Mouse (Mus musculus): ENCODE data around the gene Gpc5. TPM values are rescaled to one million over a fixed set of nuclear protein-coding genes. Genes with fewer than 3 reads are reported as not detected.
"Not testable (repeated sequence)": the region's sequence is repeated elsewhere in the genome, so short reads cannot be mapped to it uniquely, and the experiment has no call there.

The Gpc5 gene
- polyA plus RNA-seq (2015; fragmentation: Nextera tagmentation; extraction: Ambion mirVana): 0.57 and 1.0 TPM in 2 replicates

DNA sequence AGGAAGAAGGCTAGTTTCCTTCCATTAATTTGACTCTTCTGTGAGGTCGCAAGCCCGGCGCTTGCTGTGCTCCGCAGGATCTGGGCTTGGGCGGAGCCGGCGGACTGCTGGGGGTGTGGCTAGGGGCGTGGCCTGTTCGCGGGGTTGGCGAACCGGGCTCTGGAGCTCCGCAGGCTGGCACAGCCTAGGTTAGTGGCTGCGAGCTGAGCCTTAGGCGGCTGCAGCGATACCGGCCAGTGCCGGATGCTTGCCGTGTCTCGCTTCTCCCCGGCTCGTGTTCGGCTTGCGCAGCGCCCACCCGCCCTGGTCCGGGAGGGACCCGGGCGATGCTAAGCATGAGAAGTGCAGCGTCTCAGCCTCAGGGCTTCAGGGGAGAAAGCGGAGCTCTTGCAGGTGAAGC is at the start of gene Gpc5:
Gene Gpc5 (plus strand): TSS at position 135 of the 400 bp plus-strand sequence.
- DNase-seq (ENCODE audit: low spot score): peak; percentile 85

DNA sequence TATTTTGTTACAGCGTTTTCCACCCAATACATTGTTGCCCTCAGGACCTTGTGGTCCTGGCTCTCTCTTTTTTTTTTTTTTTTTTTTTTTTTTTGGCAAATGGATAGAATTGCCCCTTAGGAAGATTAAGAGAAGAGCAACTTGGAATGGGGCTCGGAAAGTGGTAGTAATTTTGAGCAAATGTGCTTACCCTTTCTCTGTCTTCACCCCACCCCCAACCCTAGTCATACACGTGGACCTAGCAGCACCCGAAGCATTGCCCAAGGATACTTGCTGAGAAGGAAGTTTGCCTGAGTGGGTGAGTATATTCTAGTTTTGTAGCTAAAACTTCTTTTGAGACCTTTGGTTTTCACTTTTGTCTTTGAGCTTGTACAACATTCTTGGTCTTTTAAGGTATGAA is 49.4 kb upstream of the Gpc5 start:
- DNase-seq (ENCODE audit: low spot score): no peak

DNA sequence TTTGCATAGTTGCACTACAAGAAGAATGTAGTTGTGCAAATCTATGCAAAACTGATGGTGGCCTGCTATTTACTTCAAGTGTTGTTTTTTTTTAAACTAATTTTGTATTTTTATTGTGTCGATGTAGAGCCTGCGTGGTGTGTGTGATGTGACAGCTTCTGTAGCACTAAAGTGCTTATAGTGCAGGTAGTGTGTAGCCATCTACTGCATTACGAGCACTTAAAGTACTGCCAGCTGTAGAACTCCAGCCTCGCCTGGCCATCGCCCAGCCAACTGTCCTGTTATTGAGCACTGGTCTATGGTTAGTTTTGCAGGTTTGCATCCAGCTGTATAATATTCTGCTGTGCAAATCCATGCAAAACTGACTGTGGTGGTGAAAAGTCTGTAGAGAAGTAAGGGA is 48.0 kb upstream of the Gpc5 start:
- no peak for DNase-seq (ENCODE audit: low spot score)

DNA sequence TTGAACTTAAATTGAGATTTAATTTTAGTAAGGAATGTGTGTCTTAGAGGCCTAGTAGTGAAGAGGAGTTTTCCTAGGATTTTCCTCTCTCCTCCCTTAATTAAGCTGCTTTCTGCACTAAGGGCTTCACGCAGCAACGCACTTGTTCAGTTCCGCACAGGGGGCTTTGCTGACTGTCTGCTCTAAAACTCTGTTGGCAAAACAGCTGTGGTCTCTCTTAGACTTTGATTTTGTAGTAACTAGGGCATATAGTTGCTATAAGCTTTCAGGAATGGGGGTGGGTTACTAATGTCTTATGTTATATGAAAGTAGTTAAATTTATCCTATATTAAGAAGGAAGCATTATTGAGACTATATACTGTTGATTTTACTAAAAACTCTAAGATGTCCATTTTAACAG is 46.3 kb upstream of the Gpc5 start:
- no peak for DNase-seq (ENCODE audit: low spot score)

DNA sequence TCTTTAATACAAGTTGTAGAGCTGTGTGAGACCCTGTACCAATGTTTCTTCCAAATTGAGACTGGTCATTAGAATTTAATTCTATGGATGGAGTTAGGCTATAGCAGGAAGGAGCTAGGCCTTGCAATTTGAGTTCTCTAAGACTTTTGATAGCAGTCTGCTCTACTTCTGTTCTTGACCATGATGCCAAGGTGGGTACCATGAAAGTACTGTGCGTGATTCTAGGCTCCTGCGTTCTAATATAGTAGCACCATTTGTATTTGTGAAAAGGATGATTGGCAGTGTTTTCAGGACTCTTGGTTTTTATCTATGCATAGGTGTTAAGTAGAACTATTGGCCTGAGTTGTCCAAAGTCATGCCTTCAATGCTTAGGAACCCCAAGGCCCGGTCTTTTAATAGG is 44.7 kb upstream of the Gpc5 start:
- no peak for DNase-seq (ENCODE audit: low spot score)

DNA sequence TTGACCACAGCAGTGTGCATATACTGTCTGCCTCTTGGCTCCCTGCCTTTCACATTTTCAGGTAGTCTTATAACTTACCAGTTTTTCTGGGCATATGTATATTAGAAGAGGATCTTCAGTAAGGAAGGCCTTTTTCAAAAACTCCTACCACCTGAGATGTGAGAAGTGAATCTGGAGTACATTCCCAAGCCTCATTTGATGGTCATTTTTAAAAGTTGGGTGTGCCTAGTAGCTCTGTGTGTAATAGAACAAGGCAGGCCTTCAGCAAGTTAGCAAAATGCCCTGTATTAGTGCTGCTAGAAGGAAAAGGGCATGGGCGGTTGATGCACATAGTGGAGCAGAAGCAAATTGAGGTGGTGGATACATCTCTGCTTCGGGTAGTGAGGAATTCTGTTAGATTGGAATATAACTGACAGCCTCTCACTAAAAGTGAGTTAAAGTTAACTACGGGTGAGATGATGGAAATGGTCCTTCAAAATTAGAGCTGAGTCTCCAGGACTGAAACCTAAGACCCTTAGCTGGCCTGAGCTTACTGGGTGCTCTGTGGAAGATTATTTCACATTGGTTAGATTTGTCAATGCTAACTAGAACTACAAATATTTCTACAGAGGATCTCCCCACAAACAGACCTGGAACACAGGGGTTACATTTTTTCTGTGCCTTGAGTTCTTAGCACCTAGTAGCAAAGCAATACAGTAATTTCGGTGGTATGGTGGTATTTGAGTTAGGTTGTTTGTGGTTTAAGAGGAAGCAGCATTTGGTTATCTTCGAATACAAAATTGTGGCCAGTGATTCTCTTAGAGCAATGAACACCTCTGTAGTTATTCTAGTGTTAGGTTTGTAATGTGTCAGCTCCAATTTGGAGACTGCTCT is 43.8 kb upstream of the Gpc5 start:
- DNase-seq (ENCODE audit: low spot score): no peak

DNA sequence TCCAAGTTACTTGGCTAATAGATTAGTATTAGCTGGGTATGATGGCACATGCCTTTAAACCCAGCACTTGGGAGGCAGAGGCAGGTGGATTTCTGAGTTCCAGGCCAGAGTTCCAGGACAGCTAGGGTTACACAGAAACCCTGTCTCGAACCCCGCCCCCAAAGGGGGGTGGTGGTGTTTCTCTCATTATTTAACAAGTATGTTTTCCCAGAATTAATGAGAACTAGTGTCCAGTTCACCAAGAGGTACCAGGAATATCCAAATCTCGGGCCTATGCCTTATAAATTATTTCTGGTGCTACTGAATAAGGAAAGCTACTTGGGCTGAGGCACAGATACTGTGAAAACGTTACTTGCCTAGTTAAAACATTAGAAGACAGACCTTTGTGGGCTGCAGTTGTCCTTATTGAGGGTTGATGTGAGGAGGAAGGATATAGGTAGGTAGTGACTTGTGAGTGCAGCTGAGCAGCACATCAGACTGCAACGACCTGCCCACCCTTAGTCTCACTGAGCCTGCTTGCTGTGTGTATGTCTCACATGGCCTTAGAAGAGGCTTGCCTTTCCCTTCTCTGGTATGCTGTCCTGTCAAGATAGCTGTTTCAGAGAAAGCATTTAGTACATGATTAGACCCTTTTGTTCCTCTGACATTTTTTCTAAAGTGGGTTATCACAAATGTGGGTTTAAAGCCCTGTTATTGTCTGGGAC is 43.0 kb upstream of the Gpc5 start:
- no peak for DNase-seq (ENCODE audit: low spot score)

DNA sequence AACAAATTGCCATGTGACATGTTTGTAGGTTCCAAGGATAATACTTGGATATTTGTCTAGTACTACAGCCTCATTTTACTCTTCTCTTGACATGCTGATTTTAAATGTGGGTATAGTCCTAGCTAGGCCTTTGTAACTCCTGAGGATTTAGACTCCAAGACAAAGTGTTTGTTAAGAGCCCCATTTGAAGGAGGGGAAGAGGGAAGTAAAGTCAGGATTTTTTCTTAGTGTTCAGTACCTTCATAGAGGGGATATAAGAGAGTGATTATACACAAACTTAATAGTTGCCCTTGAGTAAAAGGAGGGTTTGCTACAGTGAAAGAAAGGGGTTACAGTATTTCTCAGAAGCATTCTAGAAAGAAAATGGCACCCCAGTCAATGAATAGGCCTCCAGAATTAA is 42.2 kb upstream of the Gpc5 start:
- DNase-seq (ENCODE audit: low spot score): no peak

DNA sequence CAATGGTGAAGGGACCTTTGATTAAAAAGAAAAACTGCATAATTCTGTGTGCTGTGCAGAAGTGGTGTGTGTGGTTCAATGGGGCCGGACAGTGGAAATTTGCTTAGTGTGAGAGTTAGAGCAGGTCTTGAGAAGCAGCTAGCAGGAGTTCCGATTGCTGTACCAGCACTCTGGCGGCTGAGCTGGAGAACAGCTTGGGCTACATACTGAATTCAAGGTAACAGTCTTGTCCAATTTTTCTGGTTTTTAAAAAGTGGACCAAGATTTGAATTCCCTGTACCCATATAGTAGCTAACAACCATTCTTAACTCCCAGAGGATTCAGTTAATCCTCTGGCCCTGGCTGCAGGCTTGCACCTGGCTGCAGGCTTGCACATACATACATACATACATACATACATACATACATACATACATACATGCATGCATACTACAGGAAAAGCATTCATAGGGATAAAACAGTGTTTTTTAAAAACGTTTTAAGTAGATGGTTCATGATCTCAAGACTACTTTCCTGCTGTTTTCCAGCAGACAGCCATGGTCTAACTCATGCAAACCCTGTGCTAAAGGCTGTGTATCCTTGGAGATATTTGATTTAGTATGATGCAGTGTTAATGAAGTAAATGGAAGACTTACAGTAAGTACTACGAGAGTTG is 40.8 kb upstream of the Gpc5 start:
- no peak for DNase-seq (ENCODE audit: low spot score)

DNA sequence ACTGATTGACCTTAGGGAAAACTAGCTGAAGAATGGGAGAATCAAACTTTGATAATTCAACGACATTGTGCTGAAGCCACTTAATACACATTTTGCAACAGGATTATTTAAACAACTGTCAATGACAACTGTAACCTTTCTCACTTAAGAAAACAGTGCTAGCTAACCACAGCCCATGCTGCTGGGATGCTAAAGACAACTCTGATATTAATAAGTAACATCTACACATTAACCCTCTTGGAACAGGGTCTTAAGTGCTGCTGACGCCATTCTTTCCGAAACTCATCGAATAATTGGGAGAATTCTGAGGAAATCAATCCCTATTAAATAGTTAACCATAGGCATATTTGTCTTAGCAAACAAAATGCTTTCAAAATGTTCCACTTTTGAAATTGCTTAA is 39.6 kb upstream of the Gpc5 start:
- no peak for DNase-seq (ENCODE audit: low spot score)

DNA sequence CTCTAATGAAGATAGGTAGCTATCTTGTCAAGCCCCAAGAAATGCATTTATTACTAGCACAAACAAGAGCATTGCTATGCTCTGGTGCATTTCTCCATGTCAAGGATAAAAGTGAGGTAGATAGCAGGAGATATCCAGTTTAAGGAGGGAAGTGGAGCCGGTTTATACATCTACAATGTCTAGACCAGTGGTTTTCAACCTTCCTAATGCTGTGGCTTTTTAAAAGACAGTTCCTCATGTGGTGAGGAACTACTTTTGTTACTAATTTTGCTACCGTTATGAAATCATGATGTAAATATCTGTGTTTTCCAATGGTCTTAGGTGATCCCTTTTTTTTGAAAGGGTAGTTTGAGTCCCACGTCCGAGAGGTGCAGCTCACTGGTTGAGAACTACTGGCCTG is 37.8 kb upstream of the Gpc5 start:
- DNase-seq (ENCODE audit: low spot score): no peak

DNA sequence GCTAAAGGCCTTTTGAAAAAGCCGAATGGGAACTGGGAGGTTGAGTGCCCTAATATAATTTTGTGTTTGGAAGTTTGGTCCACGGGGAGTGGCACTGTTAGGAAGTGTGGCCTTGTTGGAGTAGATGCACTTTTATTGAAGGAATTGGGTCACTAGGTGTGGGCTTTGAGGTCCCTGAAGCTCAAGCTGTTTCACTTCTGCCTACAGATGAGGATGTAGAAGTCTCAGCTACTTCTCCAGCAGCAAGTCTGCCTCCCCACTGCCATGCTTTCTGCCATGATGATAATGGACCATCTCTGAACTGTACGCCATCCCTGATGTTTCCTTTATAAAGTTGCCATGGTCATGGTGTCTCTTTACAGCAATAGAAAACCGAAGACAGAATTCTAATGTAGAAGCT is 34.5 kb upstream of the Gpc5 start:
- no peak for DNase-seq (ENCODE audit: low spot score)

DNA sequence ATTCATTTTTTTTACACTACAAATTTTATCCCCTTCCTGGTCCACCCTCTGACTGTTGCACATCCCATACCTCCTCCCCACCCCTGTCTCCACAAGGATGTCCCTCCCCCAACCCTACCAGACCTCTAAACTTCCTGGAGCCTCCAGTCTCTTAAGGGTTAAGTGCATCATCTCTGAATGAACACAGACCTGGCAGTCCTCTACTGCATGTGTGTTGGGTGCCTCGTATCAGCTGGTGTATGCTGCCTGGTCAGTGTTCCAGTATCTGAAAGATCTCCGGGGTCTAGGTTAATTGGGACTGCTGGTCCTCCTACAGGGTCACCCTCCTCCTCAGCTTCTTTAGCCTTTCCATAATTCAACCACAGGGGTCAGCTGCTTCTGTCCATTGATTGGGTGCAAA is 25.9 kb upstream of the Gpc5 start:
- not testable (repeated sequence) for DNase-seq (ENCODE audit: low spot score)

DNA sequence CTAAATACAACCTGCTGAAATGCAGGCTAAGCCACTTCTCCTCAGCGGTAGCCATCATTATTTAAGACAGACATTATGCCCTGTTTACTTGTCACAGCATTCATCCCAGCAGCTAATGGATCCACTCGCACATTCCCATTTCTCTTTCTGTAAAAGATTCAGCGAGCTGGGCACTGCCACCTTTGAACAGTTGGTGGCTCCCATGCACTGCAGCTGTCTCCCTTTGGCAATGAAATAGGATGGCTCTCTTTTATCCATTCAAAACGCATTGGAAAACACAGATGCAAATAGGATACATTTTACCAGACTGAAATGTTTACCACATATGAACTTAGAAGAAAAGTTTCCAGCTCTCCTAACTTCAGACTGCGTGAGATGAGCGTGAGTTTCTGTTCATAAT is 21.5 kb upstream of the Gpc5 start:
- DNase-seq (ENCODE audit: low spot score): no peak

DNA sequence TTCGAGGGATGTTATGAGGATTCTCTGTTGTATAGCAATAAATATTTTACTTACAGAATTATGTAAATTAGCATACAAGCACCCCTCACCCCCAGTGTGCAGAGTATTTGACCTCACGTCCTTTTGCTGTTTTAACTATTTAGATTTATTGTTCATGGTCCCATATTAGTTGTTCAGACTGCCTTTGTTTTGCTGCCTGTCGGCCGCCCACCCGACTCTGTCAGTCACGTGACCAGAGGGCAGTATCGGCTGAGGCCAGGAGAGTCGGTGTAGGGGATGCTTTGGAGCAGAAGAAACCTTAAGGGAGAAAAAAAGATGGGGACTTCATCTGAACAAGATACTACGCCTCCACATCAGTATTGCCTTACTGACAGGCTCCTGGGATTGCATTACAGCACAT is 14.7 kb upstream of the Gpc5 start:
- no peak for DNase-seq (ENCODE audit: low spot score)

DNA sequence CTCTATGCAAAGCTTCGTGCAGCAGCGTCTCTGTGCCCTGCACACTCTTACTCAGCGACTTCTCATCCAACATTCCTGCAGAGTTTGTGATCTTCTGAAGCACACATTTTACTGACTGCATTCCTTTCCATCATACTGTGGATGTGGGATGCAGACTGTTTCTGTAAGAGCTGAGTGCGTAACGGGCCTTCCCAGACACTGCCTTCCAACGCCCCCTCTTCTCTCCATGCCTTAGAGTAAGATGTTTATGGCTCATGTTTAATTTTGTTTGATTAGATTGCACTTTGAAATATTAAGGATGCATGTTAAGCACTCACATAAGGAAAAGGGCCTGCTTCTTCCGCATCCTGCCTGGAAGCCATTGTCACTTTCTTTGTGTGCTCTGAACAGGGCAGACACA is 14.0 kb upstream of the Gpc5 start:
- DNase-seq (ENCODE audit: low spot score): no peak

DNA sequence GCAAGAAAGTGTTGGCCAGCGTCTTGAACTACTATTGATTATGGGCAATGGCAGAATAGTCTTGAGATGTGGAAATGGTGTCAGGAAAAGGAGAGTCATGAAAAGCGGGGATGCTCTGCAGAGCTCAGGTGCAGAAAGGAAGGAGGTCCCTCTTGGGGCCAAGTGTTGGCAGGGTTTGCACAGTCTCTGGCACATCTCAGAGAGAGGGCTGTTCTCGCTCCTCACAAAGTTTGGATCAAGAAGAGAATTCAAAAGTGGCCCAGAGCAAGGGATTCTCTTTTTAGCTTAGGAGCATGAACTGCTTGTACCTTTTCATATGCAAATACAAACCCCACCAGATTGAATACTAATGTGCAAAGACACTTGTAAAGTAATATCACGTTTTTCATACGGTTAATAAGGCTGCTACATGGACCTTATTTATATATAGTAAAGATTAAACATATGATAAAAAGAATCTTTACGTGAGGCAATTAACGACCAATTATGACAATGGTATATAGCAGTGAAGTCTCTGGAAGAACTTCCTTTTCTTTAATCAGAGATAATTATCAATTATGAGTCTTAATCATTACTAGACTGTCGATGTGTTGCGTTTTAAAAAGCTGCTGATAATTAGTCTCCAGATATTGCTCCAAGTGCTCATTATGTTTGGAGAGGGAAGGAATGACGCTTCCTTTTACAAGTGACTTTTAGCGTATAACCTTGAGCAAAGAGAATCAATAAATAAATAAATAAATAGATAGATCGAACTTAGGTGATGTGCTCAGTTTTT is 10.1 kb upstream of the Gpc5 start:
- DNase-seq (ENCODE audit: low spot score): no peak

DNA sequence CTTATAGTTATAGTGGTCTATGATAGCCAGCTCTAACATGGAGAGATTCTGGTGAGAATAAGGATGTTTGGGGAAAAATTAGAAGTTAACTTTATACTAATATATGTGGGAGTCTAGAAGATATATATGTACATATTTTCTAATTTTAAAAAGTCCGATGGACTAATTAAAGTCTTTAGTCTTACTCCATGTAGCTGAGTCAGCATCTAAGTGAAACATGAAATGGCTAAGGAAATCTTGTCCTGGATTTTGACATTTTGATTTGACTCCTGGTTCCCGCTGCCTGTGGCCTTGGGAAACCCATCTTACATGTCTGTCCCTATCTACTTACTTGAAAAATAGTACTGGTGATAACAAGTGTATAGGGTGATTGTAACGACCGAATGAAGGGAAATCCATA is 1.5 kb upstream of the Gpc5 start:
- no peak for DNase-seq (ENCODE audit: low spot score)

DNA sequence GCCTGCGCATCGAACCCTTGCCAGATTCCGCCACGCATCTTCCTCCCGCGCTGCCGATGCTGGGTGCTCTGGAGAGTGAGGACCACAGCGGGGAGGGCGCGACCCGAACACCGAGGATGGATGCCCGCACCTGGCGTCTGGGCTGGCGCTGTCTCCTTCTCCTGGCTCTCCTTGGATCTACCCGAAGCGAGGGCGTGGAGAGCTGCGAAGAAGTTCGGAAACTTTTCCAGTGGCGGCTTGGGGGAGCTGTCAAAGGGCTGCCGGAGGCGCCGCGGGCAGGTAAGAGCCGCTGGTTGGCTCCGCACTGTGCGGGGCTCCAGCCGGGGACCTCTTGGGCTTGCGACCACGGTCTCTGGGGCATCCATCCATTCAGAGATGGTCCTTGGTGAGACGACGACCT is 495 bp downstream of the Gpc5 start:
- DNase-seq (ENCODE audit: low spot score): peak; percentile 15

DNA sequence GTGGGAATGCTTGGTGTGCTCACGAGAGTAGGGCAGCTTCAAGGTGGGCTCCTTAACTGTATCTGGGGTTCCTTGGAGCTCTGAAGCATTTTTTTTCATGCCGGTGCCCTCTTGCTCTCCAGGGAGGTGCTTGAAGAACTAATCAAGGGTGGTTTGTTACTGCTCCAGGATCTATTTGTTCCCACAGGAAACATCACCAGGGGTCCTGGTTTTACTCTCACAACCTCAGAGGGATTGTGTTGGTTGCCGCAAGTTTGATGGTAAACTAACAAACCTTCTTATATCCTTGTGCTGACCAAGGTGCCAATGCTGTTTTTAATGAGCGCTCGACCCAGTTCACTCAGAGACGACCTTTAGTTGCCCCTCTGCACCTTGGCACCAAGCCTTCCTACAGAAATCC is 937 bp downstream of the Gpc5 start:
- DNase-seq (ENCODE audit: low spot score): no peak

DNA sequence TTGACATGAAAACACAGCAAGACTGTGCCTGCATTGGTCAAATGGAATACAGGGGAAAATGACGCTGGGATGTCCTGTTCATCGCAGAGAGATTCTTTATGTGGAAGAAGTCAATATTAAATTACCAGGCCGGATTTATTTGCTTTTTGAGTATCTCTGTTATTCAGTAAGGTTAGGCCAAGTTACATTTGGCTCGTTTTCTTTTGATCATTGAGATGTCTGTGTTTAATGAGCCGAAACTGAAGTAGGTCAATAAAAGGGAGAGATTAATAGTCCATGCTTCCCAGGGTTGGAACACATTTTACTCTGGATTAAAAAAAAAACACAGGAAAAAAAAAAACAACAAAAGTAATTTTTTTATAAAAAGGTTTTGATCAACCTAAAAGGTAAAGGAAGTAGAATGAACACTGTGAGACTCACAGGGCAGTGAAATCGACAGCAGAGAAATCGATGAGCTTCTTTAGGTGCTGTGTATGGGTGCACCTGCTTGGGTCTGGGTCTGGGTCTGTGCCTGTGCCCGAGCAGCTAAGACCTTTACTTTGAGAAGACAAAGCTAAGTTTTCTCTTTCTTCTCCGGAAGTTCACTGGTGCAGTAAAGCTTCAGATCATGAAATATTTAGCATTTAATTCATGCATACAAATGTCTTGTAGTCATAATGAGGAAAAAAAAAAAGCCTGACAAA is 8.7 kb downstream of the Gpc5 start:
- no peak for DNase-seq (ENCODE audit: low spot score)
